Mouse (Mus musculus) neural tube, embryonic 11.5 days (tissue): ENCODE results near the gene Plekhg2. TPM values are rescaled to one million over a fixed set of nuclear protein-coding genes. Genes with fewer than 3 reads are reported as not detected.

Experiments used
- ATAC-seq: fragments of 200-750 bp; cut with Nextera tagmentation; 2 replicates; pipeline ENCODE4 v1.8.0; 2017; ENCODE audit warnings: moderate number of reproducible peaks, mild to moderate bottlenecking, moderate TSS enrichment, moderate library complexity; ENCODE audit not compliant: insufficient read depth, low FRiP score, low TSS enrichment
- DNase-seq: peaks from one replicate; pipeline ENCODE4 v3.0.0-alpha.2; 2015; ENCODE audit warnings: low spot score
- H3K27ac ChIP-seq: fragments of 300-500 bp; sonication (generic); 2 replicates; pipeline ENCODE4 v1.5.1; 2014; ENCODE audit warnings: low read depth, mild to moderate bottlenecking, low read length
- H3K27me3 ChIP-seq: fragments of 300-500 bp; sonication (generic); 2 replicates; pipeline ENCODE4 v1.6.1; 2014; ENCODE audit warnings: mild to moderate bottlenecking, low read length, mixed read lengths; ENCODE audit not compliant: control insufficient read depth, insufficient read depth
- H3K36me3 ChIP-seq: fragments of 300-500 bp; sonication (generic); 2 replicates; pipeline ENCODE4 v1.6.1; 2014; ENCODE audit warnings: mild to moderate bottlenecking, low read length, moderate library complexity, mixed read lengths; ENCODE audit not compliant: control insufficient read depth, insufficient read depth
- H3K4me1 ChIP-seq: fragments of 300-500 bp; sonication (generic); 2 replicates; pipeline ENCODE4 v1.6.1; 2014; ENCODE audit warnings: low read length, mixed read lengths; ENCODE audit not compliant: control insufficient read depth, insufficient read depth
- H3K4me2 ChIP-seq: fragments of 300-500 bp; sonication (generic); 2 replicates; pipeline ENCODE4 v1.6.1; 2014; ENCODE audit warnings: low read depth, mild to moderate bottlenecking, moderate library complexity
- H3K4me3 ChIP-seq: fragments of 300-500 bp; sonication (generic); 2 replicates; pipeline ENCODE4 v1.5.1; 2014; ENCODE audit warnings: low read depth, low read length
- H3K9ac ChIP-seq: fragments of 300-500 bp; sonication (generic); 2 replicates; pipeline ENCODE4 v1.6.1; 2014; ENCODE audit warnings: mild to moderate bottlenecking, low read length
- H3K9me3 ChIP-seq: fragments of 300-500 bp; sonication (generic); 2 replicates; pipeline ENCODE4 v1.6.1; 2016; ENCODE audit warnings: low read length; ENCODE audit not compliant: control insufficient read depth
- WGBS: fragments of 180-500 bp; shearing (Covaris S2); extraction: QIAGEN DNeasy Blood & Tissue Kit; methylation state at CpG from one replicate; pipeline ENCODE4 v1.1.7; 2014; 5-methylcytosine and 5-hydroxymethylcytosine counted together
- polyA plus RNA-seq: library from polyadenylated mRNA; unstranded; fragments of >200 nt; fragmentation: Nextera tagmentation; extraction: Ambion mirVana; gene quantifications from 2 replicates; pipeline ENCODE4 v1.2.1, GENCODE M21; 2014

Plekhg2 gene
- polyA plus RNA-seq, 1 experiment from 2014 or later: 50.5 TPM

DNA sequence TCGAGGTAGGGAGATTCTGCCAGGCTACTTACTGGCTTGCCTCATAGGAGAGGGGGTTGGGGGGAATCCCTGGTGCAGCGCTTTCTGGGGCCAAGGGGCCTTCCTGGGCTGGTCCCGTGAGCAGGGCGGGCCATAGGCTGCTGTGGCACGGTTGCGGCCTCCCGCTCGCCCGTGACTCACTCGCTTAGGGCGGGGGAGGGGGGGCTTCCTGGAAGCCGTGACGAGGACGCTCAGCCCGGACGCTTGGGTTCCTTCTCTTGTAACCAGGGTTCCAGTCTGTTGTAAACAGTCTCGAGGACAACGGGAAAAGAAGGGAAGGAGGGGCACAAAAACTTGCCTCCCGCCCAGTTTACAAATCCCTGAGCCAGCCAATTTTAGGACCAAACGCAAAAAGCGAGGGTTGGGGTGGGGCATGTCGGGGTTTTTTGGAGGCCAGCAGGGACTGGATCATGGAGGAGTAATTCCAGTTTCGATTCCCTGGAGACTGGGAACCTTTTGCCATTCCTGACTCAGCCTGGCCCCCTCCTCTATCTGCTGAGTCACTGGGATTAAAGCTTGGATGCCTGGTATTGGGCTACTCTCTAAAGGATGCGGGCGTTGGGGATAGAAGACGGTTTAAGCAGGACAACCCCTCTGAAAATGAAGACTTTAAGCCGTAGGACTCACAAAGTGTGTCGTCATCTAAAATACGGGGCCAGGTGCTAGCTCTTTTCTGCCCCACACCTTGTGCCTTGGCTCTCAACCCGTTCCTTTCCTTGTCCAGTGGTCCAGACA, 8.8 kb upstream of the Plekhg2 start:
- Histone ChIP-seq H3K27ac (peak overlapping the region; percentile 51), H3K4me2 (peak overlapping the region; percentile 17), H3K4me1 (peaks cover 35% of the 10 kb centered on the region), H3K4me3 (0 out of 2 replicates have a peak overlapping the region, but pooled peaks have one; percentile 6), H3K27me3 (no peaks in the 10 kb centered on the region), H3K36me3 (peaks cover 5% of the 10 kb centered on the region), H3K9me3 (no peaks in the 10 kb centered on the region), H3K9ac (peak overlapping the region; percentile 49)
- ATAC-seq (no peak), DNase-seq (peak; percentile 39)
- 15% methylated on average over 30 of the region's 30 CpGs for WGBS

DNA sequence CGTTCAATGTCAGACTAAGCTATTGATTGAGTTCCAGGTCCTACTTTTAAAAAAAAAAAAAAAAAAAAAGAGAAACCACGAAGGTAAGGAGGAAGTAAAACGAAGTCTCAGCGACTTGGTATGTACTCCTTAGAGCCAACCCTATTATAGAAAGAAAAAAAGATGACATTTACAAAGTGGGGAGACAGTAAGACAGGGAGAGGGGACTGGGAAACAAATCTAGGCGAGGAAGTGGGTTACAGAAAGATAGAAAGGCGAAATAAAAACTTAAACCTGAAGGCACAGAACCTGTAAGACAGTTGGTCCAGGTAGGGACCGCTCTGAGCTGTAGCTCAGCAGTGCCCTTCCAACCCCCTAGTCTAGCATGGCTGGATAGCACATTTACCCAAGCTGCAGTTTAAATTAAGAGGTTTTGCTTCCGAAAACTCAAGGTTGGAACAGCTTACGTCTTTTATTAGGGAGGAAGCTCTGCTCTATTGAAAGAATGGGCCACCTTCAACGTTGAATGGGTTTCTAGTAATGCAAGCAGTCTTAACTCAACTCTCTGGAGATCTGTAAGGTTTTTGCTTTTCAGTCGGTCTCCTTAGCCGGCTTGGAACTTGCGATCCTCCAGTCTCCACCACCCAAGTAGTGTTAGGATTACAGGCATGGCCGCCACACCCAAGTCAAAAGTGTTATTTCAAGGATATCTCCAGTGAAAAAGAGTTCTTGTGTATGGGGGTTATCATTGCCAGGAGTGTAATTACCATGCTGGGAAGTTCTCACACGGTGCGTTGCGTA, 8.0 kb upstream of the Plekhg2 start, which contains the start of gene Zfp36:
Gene Zfp36, minus strand, starts transcription at position 17 of the 780 bp plus-strand sequence.
- ATAC-seq (no peak), DNase-seq (no peak)
- Histone ChIP-seq H3K9me3 (no peaks in the 10 kb centered on the region), H3K27ac (peak within 1 kb of the TSS; percentile 75), H3K4me1 (peaks cover 42% of the 10 kb centered on the region), H3K36me3 (peaks cover 3% of the 10 kb centered on the region), H3K4me2 (peak within 1 kb of the TSS; percentile 79), H3K27me3 (no peaks in the 10 kb centered on the region), H3K9ac (peak within 1 kb of the TSS; percentile 68), H3K4me3 (peak within 1 kb of the TSS; percentile 56)
- 58% methylated on average over 17 of the region's 17 CpGs for WGBS

DNA sequence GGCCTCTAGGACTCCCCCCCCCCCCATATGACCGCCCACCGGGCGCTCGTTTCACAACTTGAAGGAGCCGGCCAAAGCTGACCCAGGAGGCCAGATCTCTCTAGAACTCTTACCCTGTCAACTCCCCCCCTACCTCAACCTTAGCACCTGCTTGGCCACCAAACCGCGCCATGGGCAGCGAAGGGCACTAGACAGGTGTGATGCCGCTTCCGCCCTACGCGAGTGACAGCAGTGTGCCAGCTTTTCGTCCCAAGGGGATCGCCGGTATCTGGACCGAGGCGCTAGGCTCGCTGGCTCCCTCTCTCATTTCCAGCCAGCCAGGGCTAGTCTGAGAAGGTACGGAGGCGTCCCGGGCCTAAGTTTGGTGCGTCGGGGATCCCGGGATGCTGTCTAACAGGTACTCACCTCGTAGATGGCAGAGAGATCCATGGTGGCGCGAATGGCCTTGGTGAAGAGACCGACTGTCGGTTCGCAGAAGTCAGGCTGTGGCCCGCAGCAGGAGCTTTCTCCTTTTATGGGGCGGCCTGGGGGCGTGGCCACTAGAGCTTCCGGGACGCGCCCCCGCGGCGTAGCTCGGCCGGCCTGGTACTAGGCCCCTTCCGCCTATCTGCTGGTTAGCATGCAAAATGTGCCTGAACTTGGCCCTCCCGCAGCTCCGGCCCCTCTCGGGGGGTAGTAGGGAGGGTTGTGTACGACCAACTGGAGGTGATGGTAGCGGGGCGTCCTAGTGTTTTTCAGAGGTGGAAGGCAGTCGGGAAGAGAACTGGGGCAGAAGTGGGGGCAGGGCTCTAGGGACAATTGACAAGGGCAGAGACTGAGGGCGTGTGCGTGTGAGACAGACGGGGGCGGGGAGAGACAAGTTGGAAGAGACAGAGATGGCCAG, 6.6 kb upstream of the Plekhg2 start:
- ATAC-seq: peak; percentile 39
- peaks cover 42% of the 10 kb centered on the region for H3K4me1 ChIP-seq

DNA sequence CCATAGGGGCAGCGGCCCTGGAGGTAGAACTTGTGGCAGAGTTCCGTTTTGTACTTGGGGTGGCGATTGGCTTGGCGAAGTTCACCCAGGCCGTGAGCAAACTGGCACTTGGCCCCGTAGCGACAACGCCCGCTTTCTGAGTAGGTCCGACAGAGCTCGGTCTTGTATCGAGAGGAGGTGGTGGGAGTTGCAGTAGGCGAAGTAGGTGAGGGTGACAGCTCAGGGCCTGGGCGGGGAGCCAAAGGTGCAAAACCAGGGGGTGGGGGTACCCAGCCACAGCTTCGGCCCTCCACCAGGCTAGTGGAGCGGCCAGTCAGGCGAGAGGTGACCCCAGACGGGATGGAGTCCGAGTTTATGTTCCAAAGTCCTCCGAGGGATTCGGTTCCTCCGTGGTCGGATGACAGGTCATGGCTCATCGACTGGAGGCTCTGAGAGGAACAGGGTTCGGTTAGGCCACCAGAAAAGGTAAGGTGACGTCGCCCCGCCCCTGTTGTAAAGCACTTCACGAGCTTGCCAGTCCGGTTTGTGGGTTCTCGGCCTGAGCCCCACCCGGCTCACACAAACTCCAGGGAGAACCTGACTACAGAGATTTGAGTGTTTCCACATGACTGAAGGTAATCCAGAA, 5.8 kb upstream of the Plekhg2 start:
- WGBS: 43% methylated on average over 32 of the region's 32 CpGs
- no peaks in the 10 kb centered on the region for H3K9me3 ChIP-seq
- H3K4me3 ChIP-seq: peak overlapping the region; percentile 56

More for the DNA sequence above, 6.6 kb upstream of the Plekhg2 start:
- WGBS: under 1% methylated on average over 53 of the region's 53 CpGs
- H3K9ac ChIP-seq: peak overlapping the region; percentile 68
- H3K27me3 ChIP-seq: no peaks in the 10 kb centered on the region
- H3K36me3 ChIP-seq: peaks cover 3% of the 10 kb centered on the region
- no peaks in the 10 kb centered on the region for H3K9me3 ChIP-seq
- DNase-seq: peak; percentile 90
- peak overlapping the region; percentile 79 for H3K4me2 ChIP-seq
- H3K27ac ChIP-seq: peak overlapping the region; percentile 75
- peak overlapping the region; percentile 56 for H3K4me3 ChIP-seq

DNA sequence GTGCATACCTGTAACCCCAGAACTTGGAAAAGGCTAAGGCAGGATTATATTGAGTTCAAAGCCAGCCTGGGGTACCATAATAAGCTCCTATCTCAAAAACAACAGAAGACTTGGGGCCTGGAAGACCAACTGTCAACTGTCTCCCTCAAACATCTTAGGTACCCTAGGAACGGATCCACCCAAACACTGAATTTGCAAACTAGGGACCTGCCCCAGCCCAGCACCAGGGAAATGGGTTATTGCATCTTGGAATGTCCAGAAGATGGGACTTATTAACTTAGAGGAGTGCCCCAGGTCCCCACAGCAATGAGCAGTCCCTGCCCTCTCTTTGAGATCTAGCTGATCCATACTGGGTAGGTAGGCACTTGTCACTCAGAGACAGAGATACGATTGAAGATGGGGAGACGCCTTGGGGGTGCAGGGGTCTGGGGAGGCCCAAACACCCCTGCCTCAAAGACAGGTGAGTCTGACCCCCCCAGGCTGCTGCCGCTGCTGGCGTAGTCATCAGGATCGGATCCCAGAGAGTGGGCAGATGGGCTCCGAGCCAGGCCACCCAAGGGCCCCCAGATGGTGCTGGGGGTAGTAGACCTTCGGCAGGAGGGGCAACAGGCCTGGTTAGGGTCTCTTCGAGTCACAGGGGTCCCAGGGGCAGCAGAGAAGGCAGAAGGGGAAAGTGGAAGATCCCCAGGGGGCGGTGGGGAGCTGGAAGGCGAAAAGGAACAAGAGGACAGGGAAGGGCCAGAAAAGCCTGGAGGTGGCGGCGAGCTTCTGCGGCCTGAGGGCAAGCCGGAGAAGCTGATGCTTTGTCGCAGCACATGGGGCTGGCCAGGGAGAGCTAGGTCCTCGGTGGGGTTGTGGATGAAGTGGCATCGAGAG, 5.0 kb upstream of the Plekhg2 start:
- H3K9me3 ChIP-seq: no peaks in the 10 kb centered on the region
- DNase-seq (no peak), ATAC-seq (no peak)
- H3K27me3 ChIP-seq: no peaks in the 10 kb centered on the region
- no peak overlapping the region for H3K27ac ChIP-seq
- 74% methylated on average over 18 of the region's 18 CpGs for WGBS
- peaks cover 3% of the 10 kb centered on the region for H3K36me3 ChIP-seq
- H3K9ac ChIP-seq: peak overlapping the region; percentile 68
- H3K4me2 ChIP-seq: peak overlapping the region; percentile 79
- H3K4me3 ChIP-seq: peak overlapping the region; percentile 56
- peaks cover 40% of the 10 kb centered on the region for H3K4me1 ChIP-seq

More for the DNA sequence above, 5.8 kb upstream of the Plekhg2 start:
- ATAC-seq: no peak
- H3K4me2 ChIP-seq: peak overlapping the region; percentile 79
- H3K9ac ChIP-seq: peak overlapping the region; percentile 68
- no peak for DNase-seq
- H3K27ac ChIP-seq: no peak overlapping the region
- H3K27me3 ChIP-seq: no peaks in the 10 kb centered on the region
- peaks cover 42% of the 10 kb centered on the region for H3K4me1 ChIP-seq
- H3K36me3 ChIP-seq: peaks cover 3% of the 10 kb centered on the region

DNA sequence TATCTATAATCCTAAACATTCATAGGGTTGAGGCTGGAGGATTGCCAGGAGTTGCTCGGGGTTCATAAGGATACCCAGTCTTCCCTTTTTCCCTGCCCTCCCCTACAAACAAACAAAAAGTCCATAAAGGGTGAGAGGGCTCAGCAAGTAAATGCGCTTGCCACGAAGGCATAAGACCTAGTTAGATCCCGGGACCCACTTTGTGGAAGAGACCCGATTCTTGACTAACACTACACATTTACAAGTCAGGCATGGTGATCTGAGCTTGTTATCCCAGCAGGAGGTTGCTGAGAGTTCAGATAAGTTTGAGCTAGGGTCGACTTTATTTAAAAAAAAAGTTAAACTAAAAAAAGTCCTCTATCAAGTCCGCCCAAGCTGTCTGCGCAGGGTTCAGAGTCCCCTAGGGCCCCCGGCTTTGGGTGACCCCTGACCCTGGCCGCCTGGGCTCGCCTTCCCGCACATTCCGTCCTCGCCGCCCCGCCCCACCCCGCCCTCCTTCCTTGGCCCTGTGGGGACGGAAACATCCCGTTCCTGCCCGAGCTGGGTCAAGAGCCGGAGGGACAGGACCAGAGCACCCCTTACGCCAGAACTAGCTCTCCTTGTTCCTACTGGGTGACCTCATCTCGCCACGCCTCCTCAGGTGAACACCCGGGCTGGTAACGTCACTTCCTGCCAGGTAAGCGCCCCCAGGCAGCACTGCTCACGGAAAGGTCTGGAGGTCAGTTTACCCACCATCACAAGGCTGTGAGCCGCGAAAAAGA, 3.8 kb upstream of the Plekhg2 start:
- peaks cover 33% of the 10 kb centered on the region for H3K4me1 ChIP-seq
- peak overlapping the region; percentile 61 for H3K9ac ChIP-seq
- 4% methylated on average over 30 of the region's 30 CpGs for WGBS

More for the DNA sequence above, 3.8 kb upstream of the Plekhg2 start:
- DNase-seq (peak; percentile 41), ATAC-seq (no peak)
- Histone ChIP-seq H3K4me2 (peak overlapping the region; percentile 64), H3K4me3 (peak overlapping the region; percentile 36), H3K36me3 (peaks cover 3% of the 10 kb centered on the region), H3K9me3 (no peaks in the 10 kb centered on the region), H3K27ac (peak overlapping the region; percentile 82), H3K27me3 (no peaks in the 10 kb centered on the region)
